Mouse (Mus musculus) limb, embryonic 12.5 days (tissue): ENCODE data around the gene Cdcp2. TPM values are rescaled to one million over a fixed set of nuclear protein-coding genes. Genes with fewer than 3 reads are reported as not detected.
A peak's percentile ranks its signal among the peaks of the same experiment; 100 is the strongest.

Source experiments
- ATAC-seq: fragments of 200-750 bp; cut with Nextera tagmentation; 2 replicates; pipeline ENCODE4 v1.8.0; 2017; ENCODE audit warnings: low read depth, moderate TSS enrichment; ENCODE audit not compliant: insufficient number of reproducible peaks, insufficient read depth, low FRiP score, low TSS enrichment
- H3K27ac ChIP-seq: fragments of 300-500 bp; sonication (generic); 2 replicates; pipeline ENCODE4 v1.5.1; 2016; ENCODE audit warnings: mild to moderate bottlenecking, moderate library complexity
- H3K27me3 ChIP-seq: fragments of 300-500 bp; sonication (generic); 2 replicates; pipeline ENCODE4 v1.6.1; 2016; ENCODE audit warnings: mild to moderate bottlenecking, moderate library complexity
- H3K36me3 ChIP-seq: fragments of 300-500 bp; sonication (generic); 2 replicates; pipeline ENCODE4 v1.6.1; 2016; ENCODE audit warnings: mild to moderate bottlenecking, moderate library complexity
- H3K4me1 ChIP-seq: fragments of 300-500 bp; sonication (generic); replicated peaks from 2 replicates; pipeline ENCODE4 v1.6.1; 2016
- H3K4me2 ChIP-seq: fragments of 300-500 bp; sonication (generic); 2 replicates; pipeline ENCODE4 v1.6.1; 2016; ENCODE audit warnings: mild to moderate bottlenecking, moderate library complexity
- H3K4me3 ChIP-seq: fragments of 300-500 bp; sonication (generic); replicated peaks from 2 replicates; pipeline ENCODE4 v1.5.1; 2016; ENCODE audit warnings: mild to moderate bottlenecking
- H3K9ac ChIP-seq: fragments of 300-500 bp; sonication (generic); replicated peaks from 2 replicates; pipeline ENCODE4 v1.6.1; 2016; ENCODE audit warnings: mild to moderate bottlenecking, moderate library complexity
- H3K9me3 ChIP-seq: fragments of 300-500 bp; sonication (generic); 2 replicates; pipeline ENCODE4 v1.6.1; 2016; ENCODE audit warnings: mild to moderate bottlenecking, moderate library complexity
- WGBS: fragments of 180-500 bp; shearing (Covaris S2); methylation state at CpG from one replicate; pipeline ENCODE4 v1.1.7; 2016; 5-methylcytosine and 5-hydroxymethylcytosine counted together
- polyA plus RNA-seq: library from polyadenylated mRNA; unstranded; fragments of >200 nt; fragmentation: Nextera tagmentation; extraction: Ambion mirVana; gene quantifications from 2 replicates; pipeline ENCODE4 v1.2.1, GENCODE M21; 2016

Cdcp2 gene
- polyA plus RNA-seq, 1 experiment from 2014 or later, result not detected

- WGBS, result 57% methylated on average over 4 of the region's 4 CpGs
- Histone ChIP-seq H3K4me3 (no peak overlapping the region), H3K27me3 (no peaks in the 10 kb centered on the region), H3K4me1 (peaks cover 26% of the 10 kb centered on the region), H3K27ac (no peak overlapping the region), H3K9me3 (no peaks in the 10 kb centered on the region), H3K36me3 (no peaks in the 10 kb centered on the region), H3K9ac (no peak overlapping the region), H3K4me2 (no peak overlapping the region)
- ATAC-seq, result no peak
These were observed 22.4 kb downstream of the Cdcp2 start for GRCm38 (mm10) chr4:107119056-107119455.

GRCm38 (mm10) chr4:107120676-107121075 is 24.0 kb downstream of the Cdcp2 start:
- H3K9ac ChIP-seq, result no peak overlapping the region
- H3K4me2 ChIP-seq, result no peak overlapping the region
- no peak overlapping the region for H3K4me3 ChIP-seq
- no peaks in the 10 kb centered on the region for H3K9me3 ChIP-seq
- ATAC-seq, result no peak
- peaks cover 27% of the 10 kb centered on the region for H3K4me1 ChIP-seq
- H3K36me3 ChIP-seq, result no peaks in the 10 kb centered on the region
- 92% methylated on average over 6 of the region's 6 CpGs for WGBS
- no peak overlapping the region for H3K27ac ChIP-seq
- no peaks in the 10 kb centered on the region for H3K27me3 ChIP-seq

GRCm38 (mm10) chr4:107121165-107121943 is 24.7 kb downstream of the Cdcp2 start:
- 0 out of 2 replicates have a peak, but pooled peaks have one; percentile 66 for ATAC-seq
- Histone ChIP-seq H3K27me3 (no peaks in the 10 kb centered on the region), H3K9me3 (no peaks in the 10 kb centered on the region), H3K9ac (no peak overlapping the region; the same call in 1 of the 2 replicates), H3K27ac (no peak overlapping the region), H3K4me1 (peaks cover 31% of the 10 kb centered on the region), H3K4me2 (no peak overlapping the region), H3K36me3 (no peaks in the 10 kb centered on the region), H3K4me3 (no peak overlapping the region)
- WGBS, result 45% methylated on average over 12 of the region's 12 CpGs

- Histone ChIP-seq H3K36me3 (no peaks in the 10 kb centered on the region), H3K27me3 (no peaks in the 10 kb centered on the region), H3K4me3 (no peak overlapping the region), H3K27ac (peak overlapping the region; percentile 35; the same call in 1 of the 2 replicates), H3K4me1 (peaks cover 48% of the 10 kb centered on the region), H3K9ac (no peak overlapping the region), H3K9me3 (no peaks in the 10 kb centered on the region), H3K4me2 (no peak overlapping the region)
- 47% methylated on average over 7 of the region's 7 CpGs for WGBS
- ATAC-seq, result no peak
These were observed 27.7 kb downstream of the Cdcp2 start for GRCm38 (mm10) chr4:107124376-107124775.

- H3K27me3 ChIP-seq, result no peaks in the 10 kb centered on the region
- WGBS, result 54% methylated on average over 5 of the region's 5 CpGs
- H3K4me3 ChIP-seq, result no peak overlapping the region
- no peak overlapping the region for H3K9ac ChIP-seq
- no peak for ATAC-seq
- H3K27ac ChIP-seq, result no peak overlapping the region
- no peaks in the 10 kb centered on the region for H3K36me3 ChIP-seq
- no peak overlapping the region for H3K4me2 ChIP-seq
- H3K9me3 ChIP-seq, result no peaks in the 10 kb centered on the region
- peaks cover 54% of the 10 kb centered on the region for H3K4me1 ChIP-seq
These were observed 28.4 kb downstream of the Cdcp2 start for GRCm38 (mm10) chr4:107125101-107125500.

GRCm38 (mm10) chr4:107126389-107126788 is 29.7 kb downstream of the Cdcp2 start:
- Histone ChIP-seq H3K36me3 (no peaks in the 10 kb centered on the region), H3K27ac (no peak overlapping the region), H3K9ac (no peak overlapping the region), H3K9me3 (no peaks in the 10 kb centered on the region), H3K4me3 (no peak overlapping the region), H3K27me3 (no peaks in the 10 kb centered on the region), H3K4me2 (no peak overlapping the region), H3K4me1 (peaks cover 53% of the 10 kb centered on the region)
- no peak for ATAC-seq
- WGBS, result 51% methylated on average over 10 of the region's 10 CpGs

- Histone ChIP-seq H3K36me3 (no peaks in the 10 kb centered on the region), H3K27me3 (no peaks in the 10 kb centered on the region), H3K27ac (peak overlapping the region; percentile 62), H3K9ac (peak overlapping the region; percentile 35; the same call in 1 of the 2 replicates), H3K9me3 (no peaks in the 10 kb centered on the region), H3K4me3 (no peak overlapping the region), H3K4me1 (peaks cover 50% of the 10 kb centered on the region), H3K4me2 (no peak overlapping the region)
- 27% methylated on average over 13 of the region's 13 CpGs for WGBS
- no peak; the same call in 1 of the 2 replicates for ATAC-seq
These were observed 30.3 kb downstream of the Cdcp2 start for GRCm38 (mm10) chr4:107126891-107127524.

- H3K9ac ChIP-seq, result no peak overlapping the region
- ATAC-seq, result no peak
These were observed 31.4 kb downstream of the Cdcp2 start for GRCm38 (mm10) chr4:107127901-107128669.

GRCm38 (mm10) chr4:107129373-107129772 is 32.7 kb downstream of the Cdcp2 start:
- peaks cover 51% of the 10 kb centered on the region for H3K4me1 ChIP-seq
- no peaks in the 10 kb centered on the region for H3K27me3 ChIP-seq
- H3K27ac ChIP-seq, result no peak overlapping the region
- H3K36me3 ChIP-seq, result no peaks in the 10 kb centered on the region
- H3K9ac ChIP-seq, result no peak overlapping the region
- WGBS, result 79% methylated on average over 8 of the region's 8 CpGs
- H3K9me3 ChIP-seq, result no peaks in the 10 kb centered on the region
- no peak overlapping the region for H3K4me3 ChIP-seq
- ATAC-seq, result no peak
- H3K4me2 ChIP-seq, result no peak overlapping the region

More at GRCm38 (mm10) chr4:107127901-107128669, 31.4 kb downstream of the Cdcp2 start:
- Histone ChIP-seq H3K27me3 (no peaks in the 10 kb centered on the region), H3K36me3 (no peaks in the 10 kb centered on the region), H3K9me3 (no peaks in the 10 kb centered on the region), H3K27ac (peak overlapping the region; percentile 56; the same call in 1 of the 2 replicates), H3K4me1 (peaks cover 50% of the 10 kb centered on the region), H3K4me2 (no peak overlapping the region), H3K4me3 (no peak overlapping the region)
- WGBS, result 22% methylated on average over 13 of the region's 13 CpGs

- H3K4me1 ChIP-seq, result peaks cover 51% of the 10 kb centered on the region
- H3K9me3 ChIP-seq, result no peaks in the 10 kb centered on the region
- 0 out of 2 replicates have a peak overlapping the region, but pooled peaks have one; percentile 4 for H3K27ac ChIP-seq
- H3K36me3 ChIP-seq, result no peaks in the 10 kb centered on the region
- no peak overlapping the region for H3K4me2 ChIP-seq
- WGBS, result 29% methylated on average over 9 of the region's 9 CpGs
- no peak for ATAC-seq
- H3K9ac ChIP-seq, result no peak overlapping the region
- H3K4me3 ChIP-seq, result no peak overlapping the region
- no peaks in the 10 kb centered on the region for H3K27me3 ChIP-seq
These were observed 33.8 kb downstream of the Cdcp2 start for GRCm38 (mm10) chr4:107130534-107130933.

GRCm38 (mm10) chr4:107134891-107135290 is 38.2 kb downstream of the Cdcp2 start:
- no peaks in the 10 kb centered on the region for H3K9me3 ChIP-seq
- no peaks in the 10 kb centered on the region; the same call in 1 of the 2 replicates for H3K36me3 ChIP-seq
- H3K27me3 ChIP-seq, result no peaks in the 10 kb centered on the region
- H3K27ac ChIP-seq, result no peak overlapping the region
- H3K4me1 ChIP-seq, result peaks cover 64% of the 10 kb centered on the region
- no peak overlapping the region for H3K4me2 ChIP-seq
- no peak overlapping the region for H3K4me3 ChIP-seq
- H3K9ac ChIP-seq, result no peak overlapping the region
- ATAC-seq, result no peak
- WGBS, result 88% methylated on average over 3 of the region's 3 CpGs
